Mouse (Mus musculus) kidney, embryonic 16.5 days (tissue): ENCODE measurements at regions not wholly inside any gene's neighbourhood (a gene's known extent, or its start where the extent isn't known, plus 50 kb on each side); places are given as distances from the start of the nearest gene placed in this dataset.
A peak's percentile ranks its signal among the peaks of the same experiment; 100 is the strongest.
"Not testable (repeated sequence)": the region's sequence is repeated elsewhere in the genome, so short reads cannot be mapped to it uniquely, and the experiment has no call there.

Source experiments
- ATAC-seq: fragments of 200-750 bp; cut with Nextera tagmentation; 2 replicates; pipeline ENCODE4 v1.8.0; 2017; ENCODE audit warnings: moderate TSS enrichment; ENCODE audit not compliant: low FRiP score, low TSS enrichment
- H3K27ac ChIP-seq: fragments of 300-500 bp; sonication (generic); 2 replicates; pipeline ENCODE4 v1.5.1; 2014; ENCODE audit warnings: low read length
- H3K27me3 ChIP-seq: fragments of 300-500 bp; sonication (generic); 2 replicates; pipeline ENCODE4 v1.6.1; 2014; ENCODE audit warnings: low read length, control low read depth, mixed read lengths; ENCODE audit not compliant: insufficient read depth
- H3K36me3 ChIP-seq: fragments of 300-500 bp; sonication (generic); 2 replicates; pipeline ENCODE4 v1.6.1; 2014; ENCODE audit warnings: low read length, control low read depth, mixed read lengths; ENCODE audit not compliant: insufficient read depth
- H3K4me1 ChIP-seq: fragments of 300-500 bp; sonication (generic); 2 replicates; pipeline ENCODE4 v1.6.1; 2014; ENCODE audit warnings: low read length, control low read depth, mixed read lengths; ENCODE audit not compliant: insufficient read depth
- H3K4me2 ChIP-seq: fragments of 300-500 bp; sonication (generic); replicated peaks from 2 replicates; pipeline ENCODE4 v1.6.1; 2014; ENCODE audit warnings: low read depth, low read length
- H3K4me3 ChIP-seq: fragments of 300-500 bp; sonication (generic); 2 replicates; pipeline ENCODE4 v1.5.1; 2014; ENCODE audit warnings: mild to moderate bottlenecking, low read length
- H3K9ac ChIP-seq: fragments of 300-500 bp; sonication (generic); replicated peaks from 2 replicates; pipeline ENCODE4 v1.6.1; 2014; ENCODE audit warnings: low read length
- H3K9me3 ChIP-seq: fragments of 300-500 bp; sonication (generic); 2 replicates; pipeline ENCODE4 v1.6.1; 2016; ENCODE audit warnings: low read length, control low read depth
- WGBS: fragments of 180-500 bp; shearing (Covaris S2); extraction: QIAGEN DNeasy Blood & Tissue Kit; methylation state at CpG from one replicate; pipeline ENCODE4 v1.1.7; 2014; 5-methylcytosine and 5-hydroxymethylcytosine counted together

DNA sequence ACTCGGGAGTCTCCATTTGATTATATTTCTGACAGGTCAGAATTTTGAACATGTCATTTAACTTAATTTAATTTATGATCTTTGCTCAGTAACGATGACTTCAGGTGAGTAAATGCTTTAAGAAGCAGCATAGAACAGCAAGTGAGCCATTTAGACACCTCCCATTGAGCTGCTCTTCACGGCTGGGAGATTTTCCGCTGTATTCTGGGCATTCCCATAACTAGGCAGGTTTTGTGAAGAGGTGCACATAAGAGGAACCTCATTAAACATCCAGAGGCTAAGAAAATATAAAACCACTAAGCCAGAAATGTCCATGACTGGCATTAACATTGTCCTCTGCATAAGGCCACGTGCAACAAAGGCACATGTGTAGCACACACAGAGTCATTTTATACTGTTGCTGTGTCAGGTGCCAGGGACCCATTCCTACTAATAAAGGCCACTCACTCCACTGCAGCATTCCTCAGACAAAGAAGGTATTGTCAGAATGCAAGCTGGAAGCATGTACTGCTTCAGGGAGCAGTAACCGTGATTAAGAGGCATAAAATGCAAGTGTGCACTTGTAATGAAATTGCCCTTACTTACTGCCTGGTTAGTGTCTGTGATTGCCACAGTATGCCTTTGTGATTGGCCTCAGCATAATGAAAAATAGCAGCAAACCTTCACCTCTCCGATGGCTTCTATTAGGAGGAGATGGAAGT lies 346.5 kb downstream of the Tm4sf1 start:
- Histone ChIP-seq H3K9ac (no peak overlapping the region), H3K27ac (peak overlapping the region; percentile 73), H3K4me1 (no peaks in the 10 kb centered on the region), H3K27me3 (no peaks in the 10 kb centered on the region), H3K9me3 (no peaks in the 10 kb centered on the region), H3K36me3 (no peaks in the 10 kb centered on the region), H3K4me2 (no peak overlapping the region), H3K4me3 (no peak overlapping the region)
- ATAC-seq, result peak; percentile 89
- WGBS, result 54% methylated on average over 7 of the region's 7 CpGs

DNA sequence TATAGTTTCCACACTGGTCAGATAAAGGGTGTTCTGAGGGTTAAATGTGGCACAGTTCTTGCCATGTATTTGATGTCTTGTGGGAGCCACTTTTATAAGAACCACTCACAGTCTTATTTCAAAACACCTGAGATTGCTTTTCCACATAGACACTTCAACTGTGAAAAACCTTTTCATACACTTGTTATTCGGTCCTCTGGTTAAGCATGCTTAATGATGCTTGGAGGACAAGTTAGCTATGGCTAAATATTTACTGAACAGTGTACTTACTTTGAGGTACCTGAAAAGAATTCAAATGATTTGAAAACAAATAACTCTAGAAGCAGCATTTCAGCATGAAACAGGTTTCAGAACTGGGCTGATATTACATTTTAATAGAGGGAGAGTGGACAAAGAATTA lies 359.2 kb downstream of the Tm4sf1 start:
- WGBS, result no CpG with 5 or more reads among the region's 1 CpGs
- ATAC-seq, result peak; percentile 79; the same call in 1 of the 2 replicates
- H3K4me3 ChIP-seq, H3K27ac ChIP-seq, H3K9me3 ChIP-seq, H3K36me3 ChIP-seq, H3K9ac ChIP-seq, H3K4me2 ChIP-seq, H3K4me1 ChIP-seq, H3K27me3 ChIP-seq: not testable (repeated sequence)

DNA sequence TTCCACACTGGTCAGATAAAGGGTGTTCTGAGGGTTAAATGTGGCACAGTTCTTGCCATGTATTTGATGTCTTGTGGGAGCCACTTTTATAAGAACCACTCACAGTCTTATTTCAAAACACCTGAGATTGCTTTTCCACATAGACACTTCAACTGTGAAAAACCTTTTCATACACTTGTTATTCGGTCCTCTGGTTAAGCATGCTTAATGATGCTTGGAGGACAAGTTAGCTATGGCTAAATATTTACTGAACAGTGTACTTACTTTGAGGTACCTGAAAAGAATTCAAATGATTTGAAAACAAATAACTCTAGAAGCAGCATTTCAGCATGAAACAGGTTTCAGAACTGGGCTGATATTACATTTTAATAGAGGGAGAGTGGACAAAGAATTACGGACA lies 372.8 kb downstream of the Tm4sf1 start:
- H3K36me3 ChIP-seq, H3K4me3 ChIP-seq, H3K4me2 ChIP-seq, H3K9ac ChIP-seq, H3K9me3 ChIP-seq, H3K4me1 ChIP-seq, H3K27me3 ChIP-seq, H3K27ac ChIP-seq: not testable (repeated sequence)
- ATAC-seq, result peak; percentile 86
- WGBS, result 60% methylated on average over 1 of the region's 2 CpGs

DNA sequence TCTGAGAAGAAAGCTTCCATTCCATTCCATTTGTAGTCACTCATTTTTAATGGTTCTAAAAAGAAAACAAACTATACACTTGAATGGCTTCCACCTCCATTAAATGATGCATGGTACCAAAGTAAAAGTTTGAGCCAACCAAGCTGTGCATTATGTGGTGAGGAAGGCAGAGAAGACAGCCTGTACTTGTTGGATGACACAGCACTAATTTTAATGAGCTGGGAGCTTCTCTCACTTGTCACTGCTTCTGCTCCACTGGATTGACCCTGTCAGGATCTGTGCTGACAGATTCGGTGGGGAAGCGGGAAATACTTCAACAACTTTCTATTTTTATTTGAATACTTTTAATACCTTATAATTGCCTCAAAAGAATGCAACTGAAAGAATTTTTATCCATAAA lies 403.3 kb downstream of the Tm4sf1 start:
- no peaks in the 10 kb centered on the region for H3K9me3 ChIP-seq
- H3K4me1 ChIP-seq, result no peaks in the 10 kb centered on the region
- no peak overlapping the region for H3K4me2 ChIP-seq
- ATAC-seq, result no peak
- WGBS, result 49% methylated on average over 2 of the region's 2 CpGs
- no peaks in the 10 kb centered on the region for H3K36me3 ChIP-seq
- H3K4me3 ChIP-seq, result no peak overlapping the region
- no peaks in the 10 kb centered on the region for H3K27me3 ChIP-seq
- H3K9ac ChIP-seq, result no peak overlapping the region
- no peak overlapping the region for H3K27ac ChIP-seq

DNA sequence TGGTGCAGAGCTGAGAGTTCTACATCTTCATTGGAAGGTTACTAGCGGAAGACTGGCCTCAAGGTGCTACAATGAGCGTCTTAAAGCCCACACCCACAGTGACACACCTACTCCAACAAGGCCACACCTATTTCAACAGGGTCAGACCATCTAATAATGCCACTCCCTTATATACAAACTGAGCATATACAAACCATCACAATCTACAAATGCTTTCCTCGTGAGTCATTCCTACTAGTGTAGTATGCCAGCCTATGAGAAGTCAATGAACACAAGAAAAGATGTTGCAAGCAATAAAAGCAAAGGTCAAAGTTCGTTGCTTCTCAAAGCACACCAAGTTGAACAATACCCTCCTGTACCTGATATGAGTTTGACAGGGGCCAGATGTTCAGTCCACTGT lies 424.7 kb downstream of the Tm4sf1 start:
- ATAC-seq, result peak; percentile 70
- 80% methylated on average over 4 of the region's 4 CpGs for whole genome bisulfite sequencing

DNA sequence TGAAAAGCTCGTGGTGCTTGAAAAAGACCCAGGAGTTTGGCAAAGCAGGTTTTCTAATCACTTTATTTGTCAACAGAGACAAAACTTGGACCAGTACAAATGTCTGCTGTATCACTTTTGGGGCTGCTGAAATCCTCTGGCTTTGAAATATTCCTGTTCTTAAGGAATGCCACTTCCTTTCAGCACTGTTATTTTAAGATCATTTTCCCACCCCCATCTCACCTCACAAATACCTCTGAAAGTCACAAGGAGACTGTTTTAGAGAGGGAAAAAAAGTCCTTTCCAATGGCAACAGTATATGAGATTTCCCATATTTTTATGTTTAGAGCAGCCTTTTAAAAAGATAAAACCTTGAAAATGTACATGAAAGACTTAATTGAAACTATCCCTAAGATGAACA lies 438.2 kb downstream of the Tm4sf1 start:
- 73% methylated on average over 1 of the region's 1 CpGs for WGBS
- Histone ChIP-seq H3K27ac (no peak overlapping the region), H3K9ac (no peak overlapping the region), H3K4me3 (no peak overlapping the region), H3K36me3 (no peaks in the 10 kb centered on the region), H3K9me3 (no peaks in the 10 kb centered on the region), H3K4me2 (no peak overlapping the region), H3K27me3 (no peaks in the 10 kb centered on the region), H3K4me1 (no peaks in the 10 kb centered on the region)
- ATAC-seq, result no peak

More for the DNA sequence above, 424.7 kb downstream of the Tm4sf1 start:
- Histone ChIP-seq H3K4me2 (no peak overlapping the region), H3K4me3 (no peak overlapping the region), H3K4me1 (no peaks in the 10 kb centered on the region), H3K36me3 (no peaks in the 10 kb centered on the region), H3K9ac (no peak overlapping the region), H3K27me3 (no peaks in the 10 kb centered on the region), H3K9me3 (no peaks in the 10 kb centered on the region), H3K27ac (no peak overlapping the region)

DNA sequence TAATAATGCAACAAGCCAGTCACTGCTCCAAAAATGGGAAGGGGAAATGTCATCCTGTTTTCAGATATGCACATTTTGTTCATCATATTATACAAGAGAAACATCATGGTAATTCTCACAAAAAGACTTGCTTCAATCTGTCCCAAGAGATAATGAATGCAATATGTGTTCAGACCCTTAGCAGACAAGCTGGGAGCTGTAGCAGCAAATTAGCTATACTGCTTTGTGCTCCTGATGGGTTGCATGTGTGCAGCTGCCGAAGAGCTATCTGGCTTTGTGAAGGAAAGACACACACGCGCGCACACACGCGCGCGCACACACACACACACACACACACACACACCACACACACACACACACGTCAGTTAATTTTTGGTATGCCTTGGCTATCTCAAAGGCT lies 441.9 kb downstream of the Tm4sf1 start:
- WGBS, result 93% methylated on average over 9 of the region's 9 CpGs
- H3K4me1 ChIP-seq, result no peaks in the 10 kb centered on the region
- no peak overlapping the region for H3K4me2 ChIP-seq

DNA sequence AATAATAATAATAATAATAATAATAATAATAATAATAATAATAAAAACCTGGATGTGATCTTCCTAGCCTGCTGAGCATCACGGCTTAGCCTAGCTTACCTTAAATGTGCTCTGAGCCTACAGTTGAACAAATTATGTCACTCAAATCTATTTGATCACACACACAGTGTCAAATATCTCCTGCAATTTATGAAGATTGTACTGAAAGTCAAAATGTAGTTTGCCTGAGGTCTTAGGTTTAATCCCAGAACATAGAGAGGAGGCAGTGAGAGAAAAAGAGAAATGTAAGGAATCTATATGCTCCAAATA lies 456.4 kb downstream of the Tm4sf1 start:
- Histone ChIP-seq H3K9ac (no peak overlapping the region), H3K4me1 (no peaks in the 10 kb centered on the region), H3K4me2 (no peak overlapping the region), H3K36me3 (no peaks in the 10 kb centered on the region), H3K27me3 (no peaks in the 10 kb centered on the region), H3K9me3 (no peaks in the 10 kb centered on the region), H3K4me3 (no peak overlapping the region), H3K27ac (no peak overlapping the region)
- ATAC-seq, result no peak
- whole genome bisulfite sequencing, result 93% methylated on average over 1 of the region's 1 CpGs

More for the DNA sequence above, 441.9 kb downstream of the Tm4sf1 start:
- H3K36me3 ChIP-seq, result no peaks in the 10 kb centered on the region
- no peak overlapping the region for H3K9ac ChIP-seq
- H3K27ac ChIP-seq, result no peak overlapping the region
- no peak overlapping the region for H3K4me3 ChIP-seq
- H3K27me3 ChIP-seq, result no peaks in the 10 kb centered on the region
- no peak for ATAC-seq
- no peaks in the 10 kb centered on the region for H3K9me3 ChIP-seq

DNA sequence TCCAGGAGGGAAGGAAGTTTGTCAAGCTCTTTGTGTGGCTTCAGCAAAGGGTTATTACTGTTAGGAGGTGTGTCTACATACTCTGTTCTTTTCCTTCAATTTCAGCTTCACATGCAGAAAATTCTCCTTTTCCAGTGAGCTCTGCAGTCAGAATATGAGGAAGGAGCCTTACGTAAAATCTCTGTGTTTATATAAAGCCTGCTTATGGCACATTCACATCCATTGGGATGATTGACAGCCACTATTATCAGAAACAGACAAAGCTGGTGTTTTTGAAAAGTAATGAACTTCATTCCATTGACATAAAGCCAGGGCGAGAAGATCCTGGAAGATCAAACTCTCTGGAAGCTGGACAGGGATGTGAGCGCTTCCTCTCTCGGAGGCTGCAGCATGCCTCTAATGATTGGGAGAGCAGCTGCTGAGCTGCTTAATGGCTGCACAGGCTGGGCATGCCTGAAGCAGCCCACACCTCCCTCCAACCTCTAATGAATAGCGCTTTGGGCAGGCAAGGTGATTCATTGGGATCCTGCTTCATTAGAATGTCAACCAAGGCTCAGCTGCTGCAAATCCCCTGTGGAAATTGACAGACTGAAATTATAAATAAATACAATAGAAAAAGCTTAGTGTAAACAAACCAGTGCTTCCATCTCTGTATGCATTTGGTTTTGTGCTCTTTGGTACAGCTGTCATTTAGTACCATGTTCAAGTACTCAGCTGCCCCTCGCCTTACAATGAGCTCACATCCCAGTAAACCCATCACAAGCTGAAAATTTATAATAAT lies 456.9 kb downstream of the Tm4sf1 start:
- no peak overlapping the region for H3K9ac ChIP-seq
- no peak overlapping the region for H3K4me3 ChIP-seq
- H3K27ac ChIP-seq, result no peak overlapping the region
- H3K27me3 ChIP-seq, result no peaks in the 10 kb centered on the region
- H3K4me2 ChIP-seq, result no peak overlapping the region
- no peak for ATAC-seq
- H3K36me3 ChIP-seq, result no peaks in the 10 kb centered on the region
- no peaks in the 10 kb centered on the region for H3K9me3 ChIP-seq
- 60% methylated on average over 6 of the region's 6 CpGs for WGBS
- no peaks in the 10 kb centered on the region for H3K4me1 ChIP-seq

DNA sequence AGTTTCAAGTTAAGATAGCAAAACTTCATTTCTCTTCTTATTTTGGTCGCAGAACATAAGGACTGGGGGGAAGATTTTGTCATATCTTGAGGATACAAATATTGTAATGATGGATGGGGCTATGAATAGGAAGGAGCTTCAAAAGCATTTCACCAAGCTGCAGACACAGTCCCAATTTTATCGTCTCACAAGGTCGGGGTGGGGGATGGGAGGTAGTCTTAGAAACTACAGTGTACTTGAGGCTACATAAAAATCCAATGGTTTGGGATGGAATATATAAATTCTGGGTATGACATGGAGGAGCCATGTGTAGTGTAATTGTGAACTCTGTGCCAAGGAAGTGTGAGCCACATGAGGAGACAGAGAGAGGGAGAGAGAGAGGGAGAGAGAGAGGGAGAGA lies 464.6 kb downstream of the Tm4sf1 start:
- Histone ChIP-seq H3K4me2 (no peak overlapping the region), H3K4me1 (no peaks in the 10 kb centered on the region), H3K27me3 (no peaks in the 10 kb centered on the region), H3K9ac (no peak overlapping the region), H3K4me3 (no peak overlapping the region), H3K9me3 (no peaks in the 10 kb centered on the region), H3K27ac (no peak overlapping the region), H3K36me3 (no peaks in the 10 kb centered on the region)
- 90% methylated on average over 3 of the region's 3 CpGs for WGBS
- ATAC-seq, result no peak
